ENCODE assay signal across 9 mouse cellular contexts in genomic region chr13:47223576-47224538, GRCm38 (mm10).
A peak's percentile ranks its signal among the peaks of the same experiment; 100 is the strongest.
DNase-seq lines count a peak whose midpoint lies in the region; ATAC-seq and TF ChIP-seq lines count a peak whose summit lies in the region.
"Had no signal": no experiment of that assay in that cellular context is flagged by ENCODE, and none has a peak within 500 bp of the region (broad histone marks: within the 10 kb centered on the region; RNA-seq: fewer than 3 reads in every experiment).

No protein-coding gene starts in this region.

- H3K4me3 ChIP-seq in heart, embryonic 11.5 days (ENCODE audit: low read depth, low read length), result no peak overlapping the region
- no peak overlapping the region for H3K4me3 ChIP-seq in brown adipose tissue, adult 24 weeks (ENCODE audit: insufficient read depth, low read depth, low read length)
- peak overlapping the region; percentile 37 for H3K4me3 ChIP-seq in gastrocnemius, adult 2 months
- no peak overlapping the region for H3K4me3 ChIP-seq in hindbrain, postnatal 0 days (ENCODE audit: low read length)
- H3K4me3 ChIP-seq: liver, embryonic 15.5 days had no signal

- no peaks in the 10 kb centered on the region for H3K9me3 ChIP-seq in heart, embryonic 11.5 days (replicated peaks; ENCODE audit: control insufficient read depth, low read length)
- H3K9me3 ChIP-seq in hindbrain, postnatal 0 days (ENCODE audit: low read length), result no peaks in the 10 kb centered on the region
- H3K9me3 ChIP-seq: liver, embryonic 15.5 days had no signal

- DNase-seq in heart, adult 11 months, result peak; percentile 99
- DNase-seq in gastrocnemius, adult 2 months, result peak; percentile 85
- DNase-seq in hindbrain, postnatal 0 days (ENCODE audit: low spot score), result peak; percentile 66
- peak; percentile 31 for DNase-seq in right cerebral cortex, postnatal 14 days
- no peak for DNase-seq in thymus, postnatal 0 days (ENCODE audit: low spot score)
- no peak for DNase-seq in spleen, adult 18-20 months

- no peak overlapping the region for H3K4me2 ChIP-seq in heart, embryonic 11.5 days
- H3K4me2 ChIP-seq in hindbrain, postnatal 0 days (ENCODE audit: low read depth, low read length), result no peak overlapping the region
- H3K4me2 ChIP-seq: liver, embryonic 15.5 days had no signal

- ATAC-seq in heart, embryonic 11.5 days (replicated peaks; ENCODE audit: insufficient number of reproducible peaks, low FRiP score, low TSS enrichment), result no peak
- ATAC-seq in hindbrain, postnatal 0 days, result peak; percentile 84

- WGBS in heart, embryonic 11.5 days (ENCODE audit: insufficient replicate concordance), result 71% methylated on average over 18 of the region's 18 CpGs
- WGBS in hindbrain, postnatal 0 days, result 46% methylated on average over 18 of the region's 18 CpGs

- no peak overlapping the region for H3K27ac ChIP-seq in heart, embryonic 11.5 days (ENCODE audit: low read depth, low read length)
- peak overlapping the region; percentile 71 for H3K27ac ChIP-seq in brown adipose tissue, adult 24 weeks (replicated peaks; ENCODE audit: low read depth, low read length)
- peak overlapping the region; percentile 89 for H3K27ac ChIP-seq in gastrocnemius, adult 2 months
- peak overlapping the region; percentile 23; the same call in 1 of the 2 replicates for H3K27ac ChIP-seq in hindbrain, postnatal 0 days
- H3K27ac ChIP-seq: liver, embryonic 15.5 days had no signal

- no peaks in the 10 kb centered on the region for H3K36me3 ChIP-seq in heart, embryonic 11.5 days (ENCODE audit: control insufficient read depth, insufficient read depth, low read length)
- no peaks in the 10 kb centered on the region for H3K36me3 ChIP-seq in hindbrain, postnatal 0 days (ENCODE audit: insufficient read depth, low read length)

- TF ChIP-seq CTCF in gastrocnemius, adult 2 months (IDR thresholded peaks at IDR 0.05), result no peak
- no peak for TF ChIP-seq CTCF in hindbrain, postnatal 0 days (IDR thresholded peaks at IDR 0.05; ENCODE audit: low read depth)

- H3K27me3 ChIP-seq in heart, embryonic 11.5 days (ENCODE audit: control insufficient read depth, insufficient read depth, low read length), result no peaks in the 10 kb centered on the region
- no peaks in the 10 kb centered on the region for H3K27me3 ChIP-seq in hindbrain, postnatal 0 days (ENCODE audit: insufficient read depth, low read length)
- H3K27me3 ChIP-seq: liver, embryonic 15.5 days had no signal

- H3K9ac ChIP-seq in heart, embryonic 11.5 days (ENCODE audit: low read depth, low read length), result no peak overlapping the region
- no peak overlapping the region for H3K9ac ChIP-seq in hindbrain, postnatal 0 days (replicated peaks; ENCODE audit: low read length)
- H3K9ac ChIP-seq: liver, embryonic 15.5 days had no signal

- intact Hi-C loops in gastrocnemius, adult 2 months (cut with DNase I), result no loop called here

- H3K4me1 ChIP-seq in heart, embryonic 11.5 days (ENCODE audit: control insufficient read depth, insufficient read depth, low read length), result peaks cover 12% of the 10 kb centered on the region
- peaks cover 22% of the 10 kb centered on the region for H3K4me1 ChIP-seq in brown adipose tissue, adult 24 weeks (ENCODE audit: control insufficient read depth, insufficient read depth, insufficient read length, low read length)
- peaks cover 5% of the 10 kb centered on the region; the same call in 1 of the 2 replicates for H3K4me1 ChIP-seq in hindbrain, postnatal 0 days (ENCODE audit: insufficient read depth, low read length)

Comparison
In these comparisons a context has a peak if more than half of its experiments do, and no peak if none do; other contexts are left out.
1. DNase-seq: peak in heart, adult 11 months (single experiment), gastrocnemius, adult 2 months (single experiment), hindbrain, postnatal 0 days (single experiment) and right cerebral cortex, postnatal 14 days (single experiment); none in thymus, postnatal 0 days (single experiment) and spleen, adult 18-20 months (0 of 2).